Mouse (Mus musculus): ENCODE measurements around the gene Gabbr2. TPM values are rescaled to one million over a fixed set of nuclear protein-coding genes. Genes with fewer than 3 reads are reported as not detected.

Gene Gabbr2
- polyA plus RNA-seq, 1 experiment: not detected

GRCm38 (mm10) chr4:46766326-46766725 lies 225.3 kb downstream of the Gabbr2 start:
- Histone ChIP-seq H3K27me3 (replicated peaks) (peaks cover 7% of the 10 kb centered on the region), H3K4me3 (replicated peaks) (no peak overlapping the region), H3K36me3 (replicated peaks; ENCODE audit: low read length) (no peaks in the 10 kb centered on the region), H3K4me1 (peaks cover 10% of the 10 kb centered on the region), H3K9me3 (no peaks in the 10 kb centered on the region)
- no peak for TF ChIP-seq FLI1 (IDR thresholded peaks at IDR 0.05; ENCODE audit: low read length)

- peaks cover 4% of the 10 kb centered on the region for H3K27me3 ChIP-seq (replicated peaks)
- H3K4me3 ChIP-seq (replicated peaks): no peak overlapping the region
- peaks cover 60% of the 10 kb centered on the region for H3K4me1 ChIP-seq
- H3K9me3 ChIP-seq: no peaks in the 10 kb centered on the region
- no peaks in the 10 kb centered on the region for H3K36me3 ChIP-seq (replicated peaks; ENCODE audit: low read length)
- no peak for TF ChIP-seq GATA1 (IDR thresholded peaks at IDR 0.05; ENCODE audit: borderline replicate concordance, low read length)
- TF ChIP-seq FLI1 (IDR thresholded peaks at IDR 0.05; ENCODE audit: low read length): no peak
Measured at GRCm38 (mm10) chr4:46759838-46760237, 231.8 kb downstream of the Gabbr2 start.

- Histone ChIP-seq H3K36me3 (replicated peaks; ENCODE audit: low read length) (no peaks in the 10 kb centered on the region), H3K27me3 (replicated peaks) (peaks cover 1% of the 10 kb centered on the region), H3K9me3 (no peaks in the 10 kb centered on the region), H3K4me1 (peaks cover 61% of the 10 kb centered on the region), H3K4me3 (replicated peaks) (no peak overlapping the region)
- TF ChIP-seq FLI1 (IDR thresholded peaks at IDR 0.05; ENCODE audit: low read length): no peak
Measured at GRCm38 (mm10) chr4:46758340-46759041, 233.2 kb downstream of the Gabbr2 start.

GRCm38 (mm10) chr4:46754407-46755194 lies 237.1 kb downstream of the Gabbr2 start:
- peak overlapping the region; percentile 84 for H3K4me3 ChIP-seq (replicated peaks)
- no peak for TF ChIP-seq FLI1 (IDR thresholded peaks at IDR 0.05; ENCODE audit: low read length)
- TF ChIP-seq GATA1 (IDR thresholded peaks at IDR 0.05; ENCODE audit: borderline replicate concordance, low read length): no peak
- H3K4me1 ChIP-seq: peaks cover 91% of the 10 kb centered on the region
- peaks cover 1% of the 10 kb centered on the region for H3K27me3 ChIP-seq (replicated peaks)
- H3K9me3 ChIP-seq: no peaks in the 10 kb centered on the region
- no peaks in the 10 kb centered on the region for H3K36me3 ChIP-seq (replicated peaks; ENCODE audit: low read length)

- Histone ChIP-seq H3K4me1 (peaks cover 96% of the 10 kb centered on the region), H3K36me3 (replicated peaks; ENCODE audit: low read length) (no peaks in the 10 kb centered on the region), H3K27me3 (replicated peaks) (no peaks in the 10 kb centered on the region), H3K4me3 (replicated peaks) (peak overlapping the region; percentile 84), H3K9me3 (no peaks in the 10 kb centered on the region)
- TF ChIP-seq GATA1 (IDR thresholded peaks at IDR 0.05; ENCODE audit: borderline replicate concordance, low read length): no peak
- TF ChIP-seq FLI1 (IDR thresholded peaks at IDR 0.05; ENCODE audit: low read length): no peak
Measured at GRCm38 (mm10) chr4:46752306-46752705, 239.4 kb downstream of the Gabbr2 start.

GRCm38 (mm10) chr4:46749015-46749414 lies 242.7 kb downstream of the Gabbr2 start:
- no peaks in the 10 kb centered on the region for H3K36me3 ChIP-seq (replicated peaks; ENCODE audit: low read length)
- no peak overlapping the region for H3K4me3 ChIP-seq (replicated peaks)
- H3K27me3 ChIP-seq (replicated peaks): no peaks in the 10 kb centered on the region
- TF ChIP-seq FLI1 (IDR thresholded peaks at IDR 0.05; ENCODE audit: low read length) (no peak), GATA1 (IDR thresholded peaks at IDR 0.05; ENCODE audit: borderline replicate concordance, low read length) (no peak)
- no peaks in the 10 kb centered on the region for H3K9me3 ChIP-seq
- peaks cover 85% of the 10 kb centered on the region for H3K4me1 ChIP-seq

GRCm38 (mm10) chr4:46747007-46747746 lies 244.5 kb downstream of the Gabbr2 start:
- peaks cover 75% of the 10 kb centered on the region for H3K4me1 ChIP-seq
- H3K36me3 ChIP-seq (replicated peaks; ENCODE audit: low read length): no peaks in the 10 kb centered on the region
- no peak for TF ChIP-seq FLI1 (IDR thresholded peaks at IDR 0.05; ENCODE audit: low read length)
- TF ChIP-seq GATA1 (IDR thresholded peaks at IDR 0.05; ENCODE audit: borderline replicate concordance, low read length): no peak
- H3K9me3 ChIP-seq: no peaks in the 10 kb centered on the region
- no peaks in the 10 kb centered on the region for H3K27me3 ChIP-seq (replicated peaks)
- H3K4me3 ChIP-seq (replicated peaks): peak overlapping the region; percentile 28

- no peak overlapping the region for H3K4me3 ChIP-seq (replicated peaks)
- peaks cover 70% of the 10 kb centered on the region for H3K4me1 ChIP-seq
- H3K36me3 ChIP-seq (replicated peaks; ENCODE audit: low read length): no peaks in the 10 kb centered on the region
Measured at GRCm38 (mm10) chr4:46745536-46745935, 246.1 kb downstream of the Gabbr2 start.

GRCm38 (mm10) chr4:46744583-46745155 lies 247.0 kb downstream of the Gabbr2 start:
- TF ChIP-seq GATA1 (IDR thresholded peaks at IDR 0.05; ENCODE audit: borderline replicate concordance, low read length) (no peak), FLI1 (IDR thresholded peaks at IDR 0.05; ENCODE audit: low read length) (no peak)
- Histone ChIP-seq H3K36me3 (replicated peaks; ENCODE audit: low read length) (no peaks in the 10 kb centered on the region), H3K27me3 (replicated peaks) (peaks cover 10% of the 10 kb centered on the region), H3K9me3 (no peaks in the 10 kb centered on the region), H3K4me1 (peaks cover 67% of the 10 kb centered on the region), H3K4me3 (replicated peaks) (no peak overlapping the region)

More at GRCm38 (mm10) chr4:46745536-46745935, 246.1 kb downstream of the Gabbr2 start:
- peaks cover 4% of the 10 kb centered on the region for H3K27me3 ChIP-seq (replicated peaks)
- TF ChIP-seq GATA1 (IDR thresholded peaks at IDR 0.05; ENCODE audit: borderline replicate concordance, low read length) (no peak), FLI1 (IDR thresholded peaks at IDR 0.05; ENCODE audit: low read length) (no peak)
- no peaks in the 10 kb centered on the region for H3K9me3 ChIP-seq

All from megakaryocyte, embryonic 14.5 days (primary cell).